Mouse (Mus musculus): ENCODE results near the gene Col6a6.

DNA sequence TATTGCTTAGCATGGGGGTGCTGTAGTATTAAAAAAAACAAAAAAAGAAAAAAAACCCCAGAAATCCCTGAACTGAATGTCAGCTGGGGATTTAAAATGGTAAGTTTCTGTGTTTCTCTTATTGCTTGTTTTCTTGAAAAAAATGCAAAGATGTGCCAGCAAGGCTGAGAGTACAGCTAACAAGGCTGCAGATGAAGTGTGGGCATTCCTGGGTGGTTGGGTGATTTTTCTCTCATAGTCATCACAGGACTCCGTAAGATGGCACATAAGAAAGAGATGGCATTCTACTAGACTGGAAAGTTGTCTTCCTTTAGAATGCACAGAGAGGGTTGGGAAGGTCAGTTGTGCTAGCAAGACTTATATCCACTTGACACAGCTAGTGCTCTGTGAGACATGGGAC, 122.9 kb downstream of the Col6a6 start:
- no peak for TF ChIP-seq POLR2A (IDR thresholded peaks at IDR 0.05; ENCODE audit: extremely low read depth, insufficient read depth, low read length)
- TF ChIP-seq CTCF (IDR thresholded peaks at IDR 0.05; ENCODE audit: extremely low read depth, insufficient read depth, low read length), result no peak

Measured in cortical plate, adult 2 months (tissue).